Mouse (Mus musculus) lung, postnatal 14 days (tissue): ENCODE results near the gene Plk1.

Experiments
- DNase-seq: peaks from one replicate; pipeline ENCODE4 v3.0.0; 2021

The Plk1 gene

GRCm38 (mm10) chr7:122196771-122197170 lies 37.5 kb downstream of the Plk1 start:
- DNase-seq = no peak

GRCm38 (mm10) chr7:122197306-122197705 lies 38.1 kb downstream of the Plk1 start:
- DNase-seq = peak; percentile 66

- DNase-seq = peak; percentile 42
Measured at GRCm38 (mm10) chr7:122199296-122199695, 40.1 kb downstream of the Plk1 start.

GRCm38 (mm10) chr7:122203936-122204335 lies 44.7 kb downstream of the Plk1 start:
- no peak for DNase-seq

GRCm38 (mm10) chr7:122206121-122206520 lies 46.9 kb downstream of the Plk1 start:
- no peak for DNase-seq

GRCm38 (mm10) chr7:122208276-122209021 lies 49.2 kb downstream of the Plk1 start:
- DNase-seq = peak; percentile 27

- peak; percentile 29 for DNase-seq
Measured at GRCm38 (mm10) chr7:122219315-122219801, 60.1 kb downstream of the Plk1 start, which contains the start of gene Chp2. Gene Chp2, plus strand, starts transcription at chr7:122219496.
